Mouse (Mus musculus): ENCODE measurements around the gene Btrc.

- no peak for TF ChIP-seq CTCF (IDR thresholded peaks at IDR 0.05; ENCODE audit: borderline replicate concordance, insufficient read depth, low read depth, low read length)
- TF ChIP-seq POLR2A (IDR thresholded peaks at IDR 0.05; ENCODE audit: borderline replicate concordance, insufficient read depth, low read length) = no peak
Observed at GRCm38 (mm10) chr19:45574339-45574898, 210.9 kb downstream of the Btrc start.

Data from cerebellum, adult 2 months (tissue).